Mouse (Mus musculus) midbrain, embryonic 16.5 days (tissue): ENCODE measurements at regions not wholly inside any gene's neighbourhood (a gene's known extent, or its start where the extent isn't known, plus 50 kb on each side); places are given as distances from the start of the nearest gene placed in this dataset.

Experiments used
- ATAC-seq: fragments of 200-750 bp; cut with Nextera tagmentation; 2 replicates; pipeline ENCODE4 v1.8.0; 2017; ENCODE audit warnings: moderate TSS enrichment
- H3K27ac ChIP-seq: fragments of 300-500 bp; sonication (generic); 2 replicates; pipeline ENCODE4 v1.5.1; 2014; ENCODE audit warnings: mild to moderate bottlenecking, low read length, mixed read lengths
- H3K27me3 ChIP-seq: fragments of 300-500 bp; sonication (generic); 2 replicates; pipeline ENCODE4 v1.6.1; 2014; ENCODE audit warnings: low read depth, low read length, mixed read lengths; ENCODE audit not compliant: control insufficient read depth, insufficient read depth
- H3K36me3 ChIP-seq: fragments of 300-500 bp; sonication (generic); 2 replicates; pipeline ENCODE4 v1.6.1; 2014; ENCODE audit warnings: mild to moderate bottlenecking, low read length, moderate library complexity, mixed read lengths; ENCODE audit not compliant: control insufficient read depth, insufficient read depth
- H3K4me1 ChIP-seq: fragments of 300-500 bp; sonication (generic); 2 replicates; pipeline ENCODE4 v1.6.1; 2014; ENCODE audit warnings: mild to moderate bottlenecking, low read length, mixed read lengths; ENCODE audit not compliant: control insufficient read depth, insufficient read depth
- H3K4me2 ChIP-seq: fragments of 300-500 bp; sonication (generic); 2 replicates; pipeline ENCODE4 v1.6.1; 2014; ENCODE audit warnings: mild to moderate bottlenecking, low read length, mixed read lengths
- H3K4me3 ChIP-seq: fragments of 300-500 bp; sonication (generic); 2 replicates; pipeline ENCODE4 v1.5.1; 2014; ENCODE audit warnings: low read depth, mild to moderate bottlenecking, low read length, moderate library complexity, mixed read lengths
- H3K9ac ChIP-seq: fragments of 300-500 bp; sonication (generic); 2 replicates; pipeline ENCODE4 v1.6.1; 2014; ENCODE audit warnings: low read depth, low read length, mixed read lengths
- H3K9me3 ChIP-seq: fragments of 300-500 bp; sonication (generic); replicated peaks from 2 replicates; pipeline ENCODE4 v1.6.1; 2014; ENCODE audit warnings: mild to moderate bottlenecking, low read length, mixed read lengths; ENCODE audit not compliant: control insufficient read depth, poor library complexity, severe bottlenecking
- WGBS: fragments of 180-500 bp; shearing (Covaris S2); extraction: QIAGEN DNeasy Blood & Tissue Kit; methylation state at CpG from one replicate; pipeline ENCODE4 v1.1.7; 2014; 5-methylcytosine and 5-hydroxymethylcytosine counted together

GRCm38 (mm10) chr17:83962841-83963240, 115.1 kb upstream of the Haao start:
- Histone ChIP-seq H3K27me3 (no peaks in the 10 kb centered on the region), H3K4me1 (peaks cover 6% of the 10 kb centered on the region; the same call in 1 of the 2 replicates), H3K9ac (no peak overlapping the region), H3K27ac (no peak overlapping the region), H3K36me3 (no peaks in the 10 kb centered on the region), H3K9me3 (no peaks in the 10 kb centered on the region), H3K4me2 (no peak overlapping the region), H3K4me3 (no peak overlapping the region)
- ATAC-seq: no peak
- WGBS: 28% methylated on average over 4 of the region's 4 CpGs

- Histone ChIP-seq H3K9ac (no peak overlapping the region), H3K27ac (no peak overlapping the region), H3K4me3 (no peak overlapping the region), H3K36me3 (no peaks in the 10 kb centered on the region), H3K4me1 (peaks cover 6% of the 10 kb centered on the region; the same call in 1 of the 2 replicates), H3K9me3 (no peaks in the 10 kb centered on the region), H3K27me3 (no peaks in the 10 kb centered on the region), H3K4me2 (no peak overlapping the region)
- 92% methylated on average over 6 of the region's 6 CpGs for WGBS
- ATAC-seq: no peak
Observed at GRCm38 (mm10) chr17:83962126-83962525, 114.4 kb upstream of the Haao start.

DNA sequence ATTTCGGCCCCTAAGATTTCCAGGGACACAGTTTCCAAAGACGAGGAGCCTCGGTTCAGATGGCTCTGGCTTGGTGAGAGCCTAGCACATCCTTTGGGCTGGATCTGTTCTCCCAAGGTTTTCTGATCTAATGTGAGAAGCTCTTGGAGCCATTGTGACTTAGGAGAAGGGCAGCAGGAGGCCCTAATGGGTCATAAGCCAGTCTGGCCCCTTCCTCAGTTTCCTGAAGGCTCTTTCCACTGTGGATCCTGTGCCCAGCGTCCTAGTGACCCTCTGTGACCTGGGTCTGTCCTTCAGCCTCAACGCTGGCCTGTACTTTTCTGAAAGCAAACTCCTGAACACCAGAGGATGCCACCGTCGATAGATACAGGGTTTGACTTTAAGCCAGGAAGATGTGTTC, 113.1 kb upstream of the Haao start:
- no peaks in the 10 kb centered on the region for H3K27me3 ChIP-seq
- H3K9me3 ChIP-seq: no peaks in the 10 kb centered on the region
- ATAC-seq: no peak
- no peak overlapping the region for H3K27ac ChIP-seq
- H3K4me3 ChIP-seq: no peak overlapping the region
- WGBS: 82% methylated on average over 7 of the region's 7 CpGs
- H3K9ac ChIP-seq: no peak overlapping the region
- H3K4me2 ChIP-seq: no peak overlapping the region
- H3K36me3 ChIP-seq: no peaks in the 10 kb centered on the region
- peaks cover 6% of the 10 kb centered on the region; the same call in 1 of the 2 replicates for H3K4me1 ChIP-seq

- no peak for ATAC-seq
- no peak overlapping the region for H3K4me2 ChIP-seq
- no peak overlapping the region for H3K27ac ChIP-seq
- no peaks in the 10 kb centered on the region for H3K36me3 ChIP-seq
- no peak overlapping the region for H3K4me3 ChIP-seq
- 64% methylated on average over 3 of the region's 3 CpGs for WGBS
- H3K27me3 ChIP-seq: no peaks in the 10 kb centered on the region
- H3K9ac ChIP-seq: no peak overlapping the region
- H3K9me3 ChIP-seq: no peaks in the 10 kb centered on the region
- peaks cover 6% of the 10 kb centered on the region; the same call in 1 of the 2 replicates for H3K4me1 ChIP-seq
Observed at GRCm38 (mm10) chr17:83960158-83960557, 112.4 kb upstream of the Haao start.

DNA sequence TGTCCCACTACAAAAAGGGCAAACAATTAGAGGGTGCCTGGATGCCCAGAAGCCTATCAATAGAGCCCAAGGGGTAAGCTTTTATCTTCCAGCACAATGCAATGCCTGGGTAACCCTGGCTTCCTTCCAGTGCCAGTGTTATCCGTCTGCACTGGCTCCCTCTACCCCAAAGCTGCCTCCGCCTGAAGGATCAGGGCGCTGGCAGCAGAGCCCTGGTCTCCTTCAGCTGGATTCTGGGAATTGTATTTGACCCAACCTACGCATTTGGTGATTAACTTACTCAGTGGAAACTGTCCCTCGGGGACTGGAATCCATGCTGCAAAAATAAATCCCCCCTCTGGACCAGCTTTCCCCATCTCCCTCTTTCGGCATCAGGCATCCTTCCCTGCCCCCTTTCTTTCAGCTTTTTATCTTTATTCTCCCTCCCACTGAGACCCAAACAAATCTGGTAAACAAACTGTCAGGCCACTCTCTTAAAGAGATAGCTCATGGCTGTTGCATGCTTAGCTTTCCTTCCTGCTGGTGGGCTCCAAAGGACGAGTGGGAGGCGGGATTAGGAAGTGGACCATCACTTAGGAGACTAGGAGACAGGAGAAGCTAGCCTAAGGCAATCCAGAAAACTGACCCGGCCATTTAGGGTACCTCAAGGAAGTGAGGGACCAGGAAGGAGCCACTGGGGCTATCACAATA, 111.5 kb upstream of the Haao start:
- H3K9me3 ChIP-seq: no peaks in the 10 kb centered on the region
- no peak for ATAC-seq
- peaks cover 8% of the 10 kb centered on the region; the same call in 1 of the 2 replicates for H3K4me1 ChIP-seq
- H3K9ac ChIP-seq: no peak overlapping the region
- H3K4me2 ChIP-seq: no peak overlapping the region
- H3K27me3 ChIP-seq: no peaks in the 10 kb centered on the region
- no peaks in the 10 kb centered on the region for H3K36me3 ChIP-seq
- WGBS: 23% methylated on average over 9 of the region's 9 CpGs
- H3K27ac ChIP-seq: peak overlapping the region; percentile 44
- H3K4me3 ChIP-seq: no peak overlapping the region

GRCm38 (mm10) chr17:83958706-83959105, 110.9 kb upstream of the Haao start:
- no peak for ATAC-seq

DNA sequence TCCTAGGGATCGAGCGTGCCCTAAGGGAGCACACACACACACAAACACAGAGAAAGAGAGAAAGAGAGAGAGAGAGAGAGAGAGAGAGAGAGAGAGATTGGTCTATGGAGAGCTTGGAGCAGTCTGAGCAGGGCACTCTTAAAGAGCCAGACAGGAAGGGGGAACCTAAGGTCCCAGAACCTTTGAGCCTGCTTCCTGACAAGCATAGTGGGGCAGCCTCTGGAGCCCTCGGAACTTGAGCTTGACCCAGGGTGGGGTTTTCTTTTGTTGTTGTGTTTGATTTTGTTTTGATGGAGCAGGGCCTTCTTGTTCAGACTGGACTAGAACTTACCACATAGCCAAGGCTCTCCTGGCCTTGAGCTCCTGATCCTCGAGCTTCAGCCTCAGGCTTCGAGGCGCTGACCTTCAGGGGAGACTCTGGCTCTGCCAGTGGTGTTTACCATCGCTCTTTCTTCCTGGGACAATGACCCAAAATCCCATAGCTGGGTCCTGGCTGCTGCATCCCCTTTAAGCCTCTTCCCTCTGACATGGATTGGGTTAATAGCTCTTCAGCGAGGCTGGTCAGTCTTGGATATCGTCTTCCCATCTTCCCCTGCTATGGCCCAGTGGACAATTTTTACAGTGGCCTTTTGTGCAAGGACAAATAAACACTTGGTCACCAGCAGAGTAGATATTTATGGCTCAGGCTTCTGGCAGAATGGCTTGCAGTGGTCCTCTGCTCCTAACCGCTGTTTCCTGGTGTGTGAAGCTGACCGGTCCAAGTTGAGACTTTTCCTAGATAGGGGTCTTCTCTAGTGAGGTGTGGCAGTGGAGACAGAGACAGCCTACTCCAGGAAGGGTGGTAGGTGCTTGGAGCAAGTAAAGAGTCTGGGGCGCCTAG, 110.1 kb upstream of the Haao start:
- 67% methylated on average over 12 of the region's 12 CpGs for WGBS
- H3K4me1 ChIP-seq: peaks cover 14% of the 10 kb centered on the region; the same call in 1 of the 2 replicates

More at GRCm38 (mm10) chr17:83958706-83959105, 110.9 kb upstream of the Haao start:
- H3K27me3 ChIP-seq: no peaks in the 10 kb centered on the region
- no peak overlapping the region for H3K4me3 ChIP-seq
- H3K4me1 ChIP-seq: peaks cover 11% of the 10 kb centered on the region; the same call in 1 of the 2 replicates
- no peak overlapping the region for H3K4me2 ChIP-seq
- H3K27ac ChIP-seq: peak overlapping the region; percentile 32
- H3K9me3 ChIP-seq: no peaks in the 10 kb centered on the region
- no peak overlapping the region for H3K9ac ChIP-seq
- WGBS: 79% methylated on average over 3 of the region's 3 CpGs
- no peaks in the 10 kb centered on the region for H3K36me3 ChIP-seq

GRCm38 (mm10) chr17:83956821-83957565, 109.2 kb upstream of the Haao start:
- Histone ChIP-seq H3K36me3 (no peaks in the 10 kb centered on the region), H3K27ac (no peak overlapping the region), H3K27me3 (no peaks in the 10 kb centered on the region), H3K4me2 (no peak overlapping the region), H3K9me3 (no peaks in the 10 kb centered on the region), H3K4me3 (no peak overlapping the region), H3K9ac (no peak overlapping the region), H3K4me1 (peaks cover 14% of the 10 kb centered on the region; the same call in 1 of the 2 replicates)
- 70% methylated on average over 12 of the region's 12 CpGs for WGBS
- no peak for ATAC-seq

More for the DNA sequence above, 110.1 kb upstream of the Haao start:
- Histone ChIP-seq H3K9ac (no peak overlapping the region), H3K9me3 (no peaks in the 10 kb centered on the region), H3K27ac (no peak overlapping the region), H3K27me3 (no peaks in the 10 kb centered on the region), H3K4me3 (no peak overlapping the region), H3K36me3 (no peaks in the 10 kb centered on the region), H3K4me2 (no peak overlapping the region)
- no peak for ATAC-seq
